19 mouse cellular contexts compared by ENCODE assay signal in the genomic region with DNA sequence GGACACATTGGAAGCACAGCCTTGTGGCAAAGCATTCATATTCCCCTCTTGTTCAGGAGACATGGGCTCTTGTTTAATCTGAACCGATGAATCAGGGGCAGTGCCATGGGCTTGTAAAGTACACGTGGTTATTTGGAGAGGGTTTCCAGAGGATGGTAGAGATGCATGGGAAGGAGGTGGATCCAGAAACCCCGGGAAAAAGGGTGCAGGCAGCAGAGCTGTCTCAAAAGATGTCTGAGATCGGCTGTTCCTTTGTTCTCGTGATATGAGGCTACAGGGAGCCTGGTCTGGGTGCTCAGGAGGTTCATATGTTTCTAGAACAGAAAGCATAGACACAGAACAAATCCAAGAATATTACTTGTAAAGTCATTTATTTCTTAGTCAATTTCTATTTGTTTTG. TPM values are rescaled to one million over a fixed set of nuclear protein-coding genes. Genes with fewer than 3 reads are reported as not detected.
A peak's percentile ranks its signal among the peaks of the same experiment; 100 is the strongest.
DNase-seq lines count a peak whose midpoint lies in the region; ATAC-seq lines count a peak whose summit lies in the region.
"Had no signal": no experiment of that assay in that cellular context is flagged by ENCODE, and none has a peak within 500 bp of the region (broad histone marks: within the 10 kb centered on the region; RNA-seq: fewer than 3 reads in every experiment).

No protein-coding gene starts in this region.

- ATAC-seq in heart, embryonic 12.5 days (ENCODE audit: insufficient number of reproducible peaks, low FRiP score), result no peak
- ATAC-seq: activated CD4-positive, CD25-positive, alpha-beta regulatory T cell, adult 4 months; CD4-positive, CD25-positive, alpha-beta regulatory T cell, adult 4 months; Patski had no signal

- H3K27ac ChIP-seq in heart, embryonic 12.5 days (ENCODE audit: poor library complexity, severe bottlenecking), result no peak overlapping the region
- no peak overlapping the region for H3K27ac ChIP-seq in heart, embryonic 10.5 days

- H3K27me3 ChIP-seq in heart, embryonic 12.5 days (replicated peaks), result no peaks in the 10 kb centered on the region
- H3K27me3 ChIP-seq in heart, embryonic 10.5 days (ENCODE audit: insufficient read depth, poor library complexity, severe bottlenecking), result no peaks in the 10 kb centered on the region
- H3K27me3 ChIP-seq: CH12.LX, Patski had no signal

- intact Hi-C loops in heart, postnatal 10 days (cut with DNase I), result no loop called here

- 0 out of 2 replicates have a peak, but pooled peaks cover 4% of the 10 kb centered on the region for H3K4me1 ChIP-seq in heart, embryonic 12.5 days (replicated peaks)
- H3K4me1 ChIP-seq in heart, embryonic 10.5 days, result no peaks in the 10 kb centered on the region

- peak; percentile 62 for DNase-seq in heart, adult 11 months
- DNase-seq in heart, embryonic 10.5 days (ENCODE audit: low spot score), result peak; percentile 71
- no peak for DNase-seq in heart, postnatal 10 days
- DNase-seq: adrenal gland, adult 2 months; adrenal gland, adult 8-10 months; adrenal gland, postnatal 10 days; adrenal gland, postnatal 14 days; adrenal gland, postnatal 25 days; adrenal gland, postnatal 36 days; B cell, adult 2 months; cerebellum, adult 11 months; cerebellum, adult 11-12 months; cerebellum, adult 18-20 months had no signal

- 88% methylated on average over 5 of the region's 5 CpGs for WGBS in heart, embryonic 12.5 days
- WGBS in heart, embryonic 10.5 days, result 91% methylated on average over 5 of the region's 5 CpGs

- H3K36me3 ChIP-seq in heart, embryonic 12.5 days, result peaks cover 95% of the 10 kb centered on the region
- H3K36me3 ChIP-seq in heart, embryonic 10.5 days, result peaks cover 99% of the 10 kb centered on the region

- no peak overlapping the region for H3K4me2 ChIP-seq in heart, embryonic 12.5 days

- H3K9ac ChIP-seq in heart, embryonic 12.5 days, result no peak overlapping the region

- no peaks in the 10 kb centered on the region for H3K9me3 ChIP-seq in heart, embryonic 12.5 days (replicated peaks)
- H3K9me3 ChIP-seq in heart, embryonic 10.5 days, result no peaks in the 10 kb centered on the region
- H3K9me3 ChIP-seq: G1E had no signal

- no peak overlapping the region for H3K4me3 ChIP-seq in heart, embryonic 12.5 days
- H3K4me3 ChIP-seq in heart, embryonic 10.5 days, result no peak overlapping the region

RNA-seq across cellular contexts. Expression of a gene that starts 36.9 kb away (rescaled TPM):
- 60.2 and 61.3 TPM in 2 replicates for polyA plus RNA-seq in heart, embryonic 12.5 days (2016; fragmentation: Nextera tagmentation; extraction: Ambion mirVana)
- polyA plus RNA-seq in heart, embryonic 10.5 days (2016; fragmentation: Nextera tagmentation; extraction: Ambion mirVana), result 59.7 and 64.8 TPM in 2 replicates
- total RNA-seq in heart, postnatal 10 days (2021), result 100 to 1,000 TPM; 191 to 196 TPM

RNA-seq across cellular contexts. Expression of a gene that starts 40.7 kb away (rescaled TPM):
- polyA plus RNA-seq in heart, embryonic 12.5 days (2016; fragmentation: Nextera tagmentation; extraction: Ambion mirVana), result 57.5 and 59.2 TPM in 2 replicates
- 65.7 and 66.3 TPM in 2 replicates for polyA plus RNA-seq in heart, embryonic 10.5 days (2016; fragmentation: Nextera tagmentation; extraction: Ambion mirVana)
- total RNA-seq in heart, postnatal 10 days (2021), result 10 to 100 TPM; 48.8 to 56.8 TPM

Comparison
In these comparisons a context has a peak if more than half of its experiments do, and no peak if none do; other contexts are left out.
1. DNase-seq: peak in heart, adult 11 months (single experiment) and heart, embryonic 10.5 days (single experiment); none in heart, postnatal 10 days (0 of 2).